Mouse (Mus musculus) CH12.LX (cell line): ENCODE measurements around the gene Apba3. TPM values are rescaled to one million over a fixed set of nuclear protein-coding genes. Genes with fewer than 3 reads are reported as not detected.

Experiments
- DNase-seq: peaks from one replicate; pipeline ENCODE4 v3.0.0-alpha.2; 2013; ENCODE audit errors: extremely low read depth
- H3K27ac ChIP-seq: 2 replicates; pipeline ENCODE4 v1.5.1; 2012; ENCODE audit warnings: low read depth, mild to moderate bottlenecking, control low read depth, moderate library complexity; ENCODE audit not compliant: insufficient read depth
- H3K27me3 ChIP-seq: replicated peaks from 2 replicates; pipeline ENCODE3; 2012; ENCODE audit warnings: inconsistent platforms
- H3K36me3 ChIP-seq, 2 experiments: replicated peaks in 1 of 2; 2 replicates each; pipeline versions ENCODE3 to v1.6.1; 2012; ENCODE audit warnings: inconsistent platforms in 1 of 2, low read length in 1 of 2, mild to moderate bottlenecking in 1 of 2, mixed read lengths in 1 of 2, moderate library complexity in 1 of 2; ENCODE audit not compliant: control insufficient read depth in 1 of 2, insufficient read depth in 1 of 2
- H3K4me1 ChIP-seq, 2 experiments: 2 replicates each; pipeline ENCODE4 v1.6.1; 2012; ENCODE audit warnings: inconsistent platforms in 1 of 2, moderate library complexity in 1 of 2; ENCODE audit not compliant: insufficient read depth in 2 of 2, control insufficient read depth in 1 of 2
- H3K4me2 ChIP-seq: 2 replicates; pipeline ENCODE4 v1.6.1; 2012; ENCODE audit warnings: low read depth, mild to moderate bottlenecking, control low read depth; ENCODE audit not compliant: poor library complexity, insufficient read depth, severe bottlenecking
- H3K4me3 ChIP-seq, 3 experiments: fragments of 150-350 bp in 1 of 3; sonication (generic) in 1 of 3; replicated peaks in 1 of 3; 2 replicates each; pipeline versions ENCODE3 to v1.5.1; 2011 to 2012; ENCODE audit warnings: low read depth in 2 of 3, low read length in 2 of 3, mild to moderate bottlenecking in 2 of 3, moderate library complexity in 2 of 3, control low read depth in 1 of 3, improper control_type of control experiment in 1 of 3, inconsistent platforms in 1 of 3, mixed read lengths in 1 of 3; ENCODE audit not compliant: poor library complexity in 1 of 3
- H3K79me2 ChIP-seq: replicated peaks from 2 replicates; pipeline ENCODE4 v1.6.1; 2012; ENCODE audit warnings: mild to moderate bottlenecking, moderate library complexity; ENCODE audit not compliant: control insufficient read depth, poor library complexity, insufficient read depth, severe bottlenecking; ENCODE audit errors: extremely low read depth
- H3K9ac ChIP-seq: 2 replicates; pipeline ENCODE4 v1.6.1; 2012; ENCODE audit warnings: low read depth, mild to moderate bottlenecking, control low read depth, moderate library complexity; ENCODE audit not compliant: insufficient read depth
- H3K9me3 ChIP-seq: replicated peaks from 2 replicates; pipeline ENCODE3; 2012; ENCODE audit warnings: low read length, inconsistent platforms, mixed read lengths
- BHLHE40 ChIP-seq: IDR thresholded peaks from 2 replicates; pipeline ENCODE4 v1.6.1; 2011; ENCODE audit warnings: mild to moderate bottlenecking, low read depth, low read length, improper control_type of control experiment
- CTCF ChIP-seq, 2 experiments: IDR thresholded peaks in 1 of 2; conservative IDR thresholded peaks in 1 of 2; 2 replicates each; pipeline ENCODE4 v1.5.1; 2011 to 2012; ENCODE audit warnings: low read depth in 2 of 2, low read length in 2 of 2, improper control_type of control experiment in 1 of 2, inconsistent platforms in 1 of 2, mild to moderate bottlenecking in 1 of 2, moderate library complexity in 1 of 2
- E2F4 ChIP-seq: IDR thresholded peaks from 2 replicates; pipeline ENCODE4 v1.6.1; 2011; ENCODE audit warnings: low read depth, low read length, improper control_type of control experiment; ENCODE audit not compliant: insufficient replicate concordance
- ELF1 ChIP-seq: IDR thresholded peaks from 2 replicates; pipeline ENCODE4 v1.6.1; 2014; ENCODE audit warnings: low read depth, mild to moderate bottlenecking, inconsistent platforms, low read length, improper control_type of control experiment
- GABPA ChIP-seq: IDR thresholded peaks from 2 replicates; pipeline ENCODE4 v1.6.1; 2012; ENCODE audit warnings: low read depth, low read length, improper control_type of control experiment, inconsistent platforms; ENCODE audit not compliant: insufficient replicate concordance
- HCFC1 ChIP-seq: IDR thresholded peaks from 2 replicates; pipeline ENCODE4 v1.6.1; 2012; ENCODE audit warnings: low read depth, mild to moderate bottlenecking, inconsistent platforms, low read length, improper control_type of control experiment
- JUND ChIP-seq: conservative IDR thresholded peaks from 2 replicates; pipeline ENCODE4 v1.6.1; 2011; ENCODE audit warnings: low read depth, low read length, improper control_type of control experiment
- KAT2A ChIP-seq: IDR thresholded peaks from 2 replicates; pipeline ENCODE4 v1.6.1; 2012; ENCODE audit warnings: low read length, improper control_type of control experiment, inconsistent platforms; ENCODE audit not compliant: insufficient replicate concordance
- MAX ChIP-seq: IDR thresholded peaks from 2 replicates; pipeline ENCODE4 v1.6.1; 2011; ENCODE audit warnings: low read length, improper control_type of control experiment
- MAZ ChIP-seq: IDR thresholded peaks from 2 replicates; pipeline ENCODE4 v1.6.1; 2012; ENCODE audit warnings: low read depth, mild to moderate bottlenecking, inconsistent platforms, low read length, improper control_type of control experiment, moderate library complexity
- MEF2A ChIP-seq: IDR thresholded peaks from 2 replicates; pipeline ENCODE4 v1.6.1; 2014; ENCODE audit warnings: low read depth, mild to moderate bottlenecking, inconsistent platforms, low read length, improper control_type of control experiment, borderline replicate concordance
- MXI1 ChIP-seq: IDR thresholded peaks from 2 replicates; pipeline ENCODE4 v1.6.1; 2011; ENCODE audit warnings: mild to moderate bottlenecking, low read depth, low read length, improper control_type of control experiment
- POLR2A ChIP-seq: IDR thresholded peaks from 2 replicates; pipeline ENCODE4 v1.6.1; 2011; ENCODE audit warnings: low read depth, mild to moderate bottlenecking, improper control_type of control experiment, low read length
- POLR2AphosphoS2 ChIP-seq: IDR thresholded peaks from 2 replicates; pipeline ENCODE4 v1.6.1; 2011; ENCODE audit warnings: low read depth, low read length, improper control_type of control experiment
- SIN3A ChIP-seq: IDR thresholded peaks from 2 replicates; pipeline ENCODE4 v1.6.1; 2012; ENCODE audit warnings: low read length, improper control_type of control experiment, inconsistent platforms
- TBP ChIP-seq: conservative IDR thresholded peaks from 2 replicates; pipeline ENCODE4 v1.6.1; 2011; ENCODE audit warnings: low read depth, low read length, improper control_type of control experiment
- TCF12 ChIP-seq: IDR thresholded peaks from 2 replicates; pipeline ENCODE4 v1.6.1; 2014; ENCODE audit warnings: low read depth, mild to moderate bottlenecking, inconsistent platforms, low read length, improper control_type of control experiment
- USF1 ChIP-seq: IDR thresholded peaks from 2 replicates; pipeline ENCODE4 v1.6.1; 2014; ENCODE audit warnings: low read depth, mild to moderate bottlenecking, inconsistent platforms, low read length, improper control_type of control experiment
- ZMIZ1 ChIP-seq: IDR thresholded peaks from 2 replicates; pipeline ENCODE4 v1.6.1; 2012; ENCODE audit warnings: low read depth, mild to moderate bottlenecking, inconsistent platforms, low read length, improper control_type of control experiment
- ZNF384 ChIP-seq: IDR thresholded peaks from 2 replicates; pipeline ENCODE4 v1.6.1; 2012; ENCODE audit warnings: low read depth, low read length, improper control_type of control experiment, inconsistent platforms
- dilution Hi-C: fragments of 300-500 bp; cut with MboI; formaldehyde crosslinking; loops from 2 replicates; pipeline ENCODE4 v1.14.3; 2020; ENCODE audit warnings: low sequenced_read_pairs; ENCODE audit not compliant: extremely low pct_unique_long_range_greater_than_20kb, extremely low pct_ligation_motif_present
- in situ Hi-C: fragments of 300-500 bp; cut with MboI; formaldehyde crosslinking; loops from 3 replicates; pipeline ENCODE4 v1.14.3; 2019; ENCODE audit warnings: low sequenced_read_pairs, low pct_ligation_motif_present, low pct_unique_long_range_greater_than_20kb, mixed read lengths
- polyA plus RNA-seq: library from polyadenylated mRNA; unstranded; fragments of >175 nt; gene quantifications from 2 replicates; pipeline ENCODE4 v1.2.1, GENCODE M21; 2012; ENCODE audit warnings: low read depth; ENCODE audit not compliant: insufficient read length
- total RNA-seq, 2 experiments: library from RNA; depleted of rRNA; stranded (reverse); fragments of 300-350 nt in 1 of 2; fragments of >200 nt in 1 of 2; gene quantifications; 2 replicates each; pipeline ENCODE4 v1.2.3; 2012 to 2014

The Apba3 gene
- total and polyA plus RNA-seq, 3 experiments, result 40.2 to 149 (median 47.4) TPM

DNA sequence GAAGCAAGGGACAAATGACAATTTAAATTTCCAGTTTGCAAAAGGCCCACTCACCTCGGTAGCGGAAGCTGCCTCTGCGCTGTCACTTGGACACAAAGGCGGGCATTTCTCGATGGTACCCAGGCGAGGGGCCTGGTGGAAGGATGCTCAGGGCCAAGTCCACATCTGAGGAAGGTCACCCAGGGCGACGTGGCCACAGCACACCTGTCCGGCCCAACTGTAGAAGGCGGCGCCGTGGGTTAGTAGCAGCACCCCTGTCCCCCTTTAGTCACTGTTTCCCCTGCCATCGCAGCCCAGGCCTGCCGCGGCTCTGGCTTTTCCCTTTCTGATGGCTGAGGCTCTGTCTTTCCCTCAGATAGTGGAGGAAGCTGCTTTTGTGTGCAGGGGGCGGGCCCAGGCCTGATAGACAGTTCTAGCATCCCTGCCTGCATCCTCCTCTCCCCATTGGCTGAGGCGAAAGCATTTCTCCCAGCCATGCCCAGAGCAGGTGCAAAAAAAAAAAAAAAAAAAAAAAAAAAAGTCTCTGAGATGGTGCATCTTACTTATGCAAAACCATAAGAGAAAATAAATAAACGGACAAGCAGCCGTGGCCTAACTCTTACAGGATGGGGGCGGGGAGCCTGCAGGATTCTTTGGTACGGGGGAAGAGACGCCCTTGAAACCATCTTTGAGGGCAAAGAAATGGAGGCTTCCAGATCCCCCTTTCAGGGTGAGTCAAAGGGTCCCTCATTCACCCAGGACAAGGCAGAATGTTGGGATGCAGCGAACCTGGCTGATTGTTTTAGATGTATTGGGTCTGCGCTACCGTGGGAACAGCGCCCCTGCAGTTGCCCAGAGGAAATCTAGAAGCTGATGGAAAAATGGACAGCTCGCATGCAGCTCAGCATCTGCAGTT is 36.1 kb upstream of the Apba3 start, which contains the start of gene Atcay:
Gene Atcay, minus strand, starts transcription at position 396 of the 895 bp plus-strand sequence.
- no peak within 1 kb of the TSS for H3K4me2 ChIP-seq
- in situ Hi-C loops, result no loop called here

DNA sequence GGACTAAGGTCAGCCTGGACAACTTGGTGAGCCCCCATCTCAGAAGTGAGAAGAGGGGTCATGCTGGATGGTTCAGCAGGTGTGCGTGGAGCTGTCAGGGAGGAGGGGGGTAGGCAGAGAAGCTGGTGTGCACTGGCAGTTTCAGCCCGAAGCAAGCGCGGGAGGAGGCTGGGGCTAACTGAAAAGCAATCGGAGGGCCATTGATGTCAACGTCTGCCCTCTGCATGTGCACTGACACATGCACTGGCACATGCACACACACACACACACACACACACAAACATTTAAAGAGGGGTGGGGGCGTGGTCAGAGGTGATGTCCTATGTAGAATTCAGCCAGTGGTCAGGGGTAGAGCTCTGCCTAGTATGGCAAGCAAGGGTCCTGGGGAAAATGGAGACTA is 35.3 kb upstream of the Apba3 start:
- no peak for DNase-seq
- H3K79me2 ChIP-seq, result no peaks in the 10 kb centered on the region
- peaks cover 14 to 17% of the 10 kb centered on the region in 2 experiments for H3K4me1 ChIP-seq
- H3K4me3 ChIP-seq, result no peak overlapping the region
- dilution Hi-C loops (no loop called here), in situ Hi-C loops (no loop called here)
- H3K36me3 ChIP-seq, result peaks cover 0 to 21% of the 10 kb centered on the region in 2 experiments
- H3K27me3 ChIP-seq, result peaks cover 16% of the 10 kb centered on the region
- no peak overlapping the region for H3K4me2 ChIP-seq
- H3K27ac ChIP-seq, result no peak overlapping the region
- no peaks in the 10 kb centered on the region for H3K9me3 ChIP-seq
- TF ChIP-seq BHLHE40 (0 out of 2 replicates have a peak, but pooled peaks have one; percentile 4), POLR2A (no peak), MAZ (no peak)
- no peak overlapping the region for H3K9ac ChIP-seq

More for the DNA sequence above, 36.1 kb upstream of the Apba3 start, which contains the start of gene Atcay:
- dilution Hi-C loops, result no loop called here
- Histone ChIP-seq H3K9ac (no peak within 1 kb of the TSS), H3K9me3 (no peaks in the 10 kb centered on the region), H3K27ac (no peak within 1 kb of the TSS), H3K4me3 (no peak within 1 kb of the TSS), H3K79me2 (no peaks in the 10 kb centered on the region), H3K4me1 (peaks cover 14 to 17% of the 10 kb centered on the region in 2 experiments), H3K27me3 (peaks cover 16% of the 10 kb centered on the region), H3K36me3 (peaks cover 0 to 15% of the 10 kb centered on the region in 2 experiments)
- DNase-seq, result no peak
- TF ChIP-seq ZNF384 (peak; percentile 51; the same call in 1 of the 2 replicates), POLR2A (no peak), GABPA (no peak), CTCF (conservative IDR thresholded peaks at IDR 0.05 in 1 of 2, IDR thresholded peaks at IDR 0.05 in 1 of 2; ENCODE audit: low read depth in 2 of 2, low read length in 2 of 2) (peak in 1 of 2 experiments; percentile 15; a peak in 1 of 4 replicates)

DNA sequence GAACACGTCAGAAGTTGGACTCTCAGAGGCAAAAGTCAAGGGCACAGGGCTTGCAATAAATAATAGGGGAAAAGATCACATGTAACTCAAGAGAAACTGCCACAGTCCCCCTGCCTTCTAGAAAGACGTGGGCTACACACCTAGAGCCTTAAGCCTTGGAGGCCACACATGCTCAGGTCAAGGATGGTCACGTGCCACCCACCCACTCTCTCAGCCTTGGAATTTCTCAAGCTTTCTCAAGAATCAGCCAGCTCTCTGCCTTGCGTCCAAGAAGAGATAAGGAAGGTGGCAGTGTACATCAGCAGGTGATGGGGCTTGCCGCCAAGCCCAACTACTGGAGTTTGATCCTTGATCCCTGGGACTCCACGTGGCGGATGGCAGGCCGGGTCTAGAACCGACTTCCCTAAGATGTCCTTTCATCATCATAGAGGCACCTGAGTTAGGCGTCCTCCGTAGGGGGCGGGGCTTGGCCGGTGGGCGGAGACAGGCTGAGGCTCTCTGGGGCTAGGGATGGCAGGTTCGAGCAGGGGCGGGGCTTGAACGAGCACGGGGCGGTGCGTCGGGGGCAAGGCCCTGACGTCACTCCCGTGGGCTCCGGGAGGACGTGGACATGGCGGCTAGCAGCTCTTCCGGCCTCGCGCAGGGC is 34.1 kb upstream of the Apba3 start, which contains the start of gene Zfr2:
Gene Zfr2, plus strand, starts transcription at position 576 of the 646 bp plus-strand sequence.
- no peaks in the 10 kb centered on the region for H3K79me2 ChIP-seq
- H3K27ac ChIP-seq, result no peak within 1 kb of the TSS
- peaks cover 14 to 17% of the 10 kb centered on the region in 2 experiments for H3K4me1 ChIP-seq
- peak within 1 kb of the TSS; percentile 65 to 83 (median 73) for H3K4me3 ChIP-seq
- in situ Hi-C loops (no loop called here), dilution Hi-C loops (no loop called here)
- peak within 1 kb of the TSS; percentile 80 for H3K9ac ChIP-seq
- H3K36me3 ChIP-seq, result peaks cover 0 to 33% of the 10 kb centered on the region in 2 experiments
- H3K9me3 ChIP-seq, result no peaks in the 10 kb centered on the region
- peak; percentile 97 for DNase-seq
- peak within 1 kb of the TSS; percentile 76 for H3K4me2 ChIP-seq
- H3K27me3 ChIP-seq, result peaks cover 16% of the 10 kb centered on the region
- TF ChIP-seq MAX (peak; percentile 93), SIN3A (peak; percentile 43; the same call in 1 of the 2 replicates), BHLHE40 (peak; percentile 89), JUND (no peak), MAZ (peak; percentile 38; the same call in 1 of the 2 replicates), POLR2A (peak; percentile 72), MXI1 (peak; percentile 69; the same call in 1 of the 2 replicates), KAT2A (no peak), POLR2AphosphoS2 (0 out of 2 replicates have a peak, but pooled peaks have one; percentile 72), CTCF (conservative IDR thresholded peaks at IDR 0.05 in 1 of 2, IDR thresholded peaks at IDR 0.05 in 1 of 2; ENCODE audit: low read depth in 2 of 2, low read length in 2 of 2) (no peak), HCFC1 (0 out of 2 replicates have a peak, but pooled peaks have one; percentile 11), USF1 (peak; percentile 63), ZMIZ1 (no peak), TBP (0 out of 2 replicates have a peak, but pooled peaks have one; percentile 26), E2F4 (no peak), ELF1 (peak; percentile 60), TCF12 (peak; percentile 51; the same call in 1 of the 2 replicates), MEF2A (no peak)
